Mouse (Mus musculus) heart, embryonic 11.5 days (tissue): ENCODE results near the gene Lilr4b. TPM values are rescaled to one million over a fixed set of nuclear protein-coding genes. Genes with fewer than 3 reads are reported as not detected.

ENCODE experiments used
- polyA plus RNA-seq: library from polyadenylated mRNA; unstranded; fragments of >200 nt; fragmentation: Nextera tagmentation; extraction: Ambion mirVana; gene quantifications from 2 replicates; pipeline ENCODE4 v1.2.1, GENCODE M21; 2014

The Lilr4b gene
- polyA plus RNA-seq, 1 experiment from 2014 or later, result not detected

Other genes starting within 250 kb of the Lilr4b start
- not detected in 2 replicates for gene Gm49339, start within 50 bp of the Lilr4b start, polyA plus RNA-seq
- 0.62 and 1.3 TPM in 2 replicates for gene Lilrb4a, start 10.3 kb downstream of the Lilr4b start, polyA plus RNA-seq
- 0.79 TPM in 1 of 2 replicates, not detected in the other for gene Fam162b, start 109.9 kb downstream of the Lilr4b start, polyA plus RNA-seq
- gene Gprc6a, start 150.8 kb downstream of the Lilr4b start, polyA plus RNA-seq, result not detected in 2 replicates
- gene Rfx6, start 197.1 kb downstream of the Lilr4b start, polyA plus RNA-seq, result 0.07 and 0.13 TPM in 2 replicates